In the genomic region with DNA sequence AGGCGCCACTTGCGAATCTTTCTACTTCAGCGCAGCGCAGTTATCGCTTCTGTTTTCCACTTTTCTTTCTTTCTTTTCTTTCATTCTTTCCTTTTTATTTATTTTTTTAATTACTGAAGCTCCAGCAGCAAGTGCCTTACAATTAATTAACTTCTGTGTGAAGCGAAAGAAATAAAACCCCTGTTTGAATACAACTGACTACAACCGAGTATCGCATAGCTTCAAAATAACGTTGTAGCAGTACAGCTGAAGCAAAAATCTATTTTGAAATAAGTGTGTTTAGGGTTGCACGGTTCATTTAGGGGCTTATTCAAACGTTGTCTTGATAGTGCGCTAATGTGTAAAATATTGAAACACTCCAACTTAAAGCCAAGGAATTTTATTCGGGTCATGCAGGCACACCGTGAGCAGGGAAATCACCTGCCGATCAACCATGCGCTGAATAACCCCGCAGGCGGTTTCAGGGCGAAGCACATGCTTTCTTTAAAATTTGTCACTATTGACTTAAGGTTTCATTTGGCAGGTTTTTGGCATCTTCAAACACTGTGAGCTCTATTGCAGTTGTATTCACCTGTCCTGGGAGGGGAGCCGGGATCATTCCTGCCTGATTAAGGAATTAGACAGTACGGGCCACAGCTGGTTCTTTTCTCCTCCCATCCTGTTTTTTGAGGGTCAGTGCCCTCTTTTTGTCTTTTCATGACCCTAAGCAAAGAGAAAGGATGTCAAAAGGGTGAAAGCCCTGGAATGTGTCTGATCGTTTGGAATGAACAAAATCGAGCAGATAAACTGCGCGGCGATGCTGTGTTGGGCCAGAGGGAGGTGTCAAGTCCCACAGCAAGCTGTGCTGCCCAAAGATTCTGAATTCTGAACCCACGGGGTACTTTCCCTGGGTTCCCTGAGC, we compare ENCODE assay signal across 8 mouse cellular contexts. TPM values are rescaled to one million over a fixed set of nuclear protein-coding genes. Genes with fewer than 3 reads are reported as not detected.
DNase-seq lines count a peak whose midpoint lies in the region; ATAC-seq and TF ChIP-seq lines count a peak whose summit lies in the region.

No protein-coding gene starts in this region.

- TF ChIP-seq CTCF in gastrocnemius, adult 2 months (IDR thresholded peaks at IDR 0.05): peak; percentile 34

- H3K9me3 ChIP-seq in embryonic facial prominence, embryonic 14.5 days (ENCODE audit: control insufficient read depth, low read length): no peaks in the 10 kb centered on the region
- no peaks in the 10 kb centered on the region for H3K9me3 ChIP-seq in hindbrain, embryonic 16.5 days (ENCODE audit: control insufficient read depth, low read length)
- no peaks in the 10 kb centered on the region for H3K9me3 ChIP-seq in liver, embryonic 15.5 days (replicated peaks)

- H3K9ac ChIP-seq in embryonic facial prominence, embryonic 14.5 days (ENCODE audit: low read depth, low read length): peak overlapping the region; percentile 27; the same call in 1 of the 2 replicates
- no peak overlapping the region; the same call in none of the 2 replicates for H3K9ac ChIP-seq in hindbrain, embryonic 16.5 days (ENCODE audit: low read depth, low read length)
- H3K9ac ChIP-seq in liver, embryonic 15.5 days: no peak overlapping the region

- no peak for ATAC-seq in embryonic facial prominence, embryonic 14.5 days (ENCODE audit: low read depth)
- no peak for ATAC-seq in hindbrain, embryonic 16.5 days
- ATAC-seq in liver, embryonic 15.5 days (ENCODE audit: insufficient read depth): no peak

- intact Hi-C loops in gastrocnemius, adult 2 months (cut with DNase I): loop anchor here (2.0 kb wide), 2 partner anchors 285 to 593 kb away; no protein-coding TSS in a partner anchor
- intact Hi-C loops in gastrocnemius, postnatal 14 days (cut with DNase I; ENCODE audit: low total_unique reads): no loop called here

- peak overlapping the region; percentile 77 for H3K27ac ChIP-seq in gastrocnemius, adult 2 months
- H3K27ac ChIP-seq in embryonic facial prominence, embryonic 14.5 days (replicated peaks; ENCODE audit: low read depth, low read length): no peak overlapping the region
- H3K27ac ChIP-seq in hindbrain, embryonic 16.5 days (ENCODE audit: low read depth, low read length): no peak overlapping the region
- H3K27ac ChIP-seq in liver, embryonic 15.5 days (replicated peaks): no peak overlapping the region

- H3K4me1 ChIP-seq in embryonic facial prominence, embryonic 14.5 days (ENCODE audit: control insufficient read depth, insufficient read depth, low read length): peaks cover 5% of the 10 kb centered on the region; the same call in 1 of the 2 replicates
- peaks cover 18% of the 10 kb centered on the region for H3K4me1 ChIP-seq in hindbrain, embryonic 16.5 days (ENCODE audit: control insufficient read depth, insufficient read depth, low read depth, low read length)
- no peaks in the 10 kb centered on the region; the same call in 1 of the 2 replicates for H3K4me1 ChIP-seq in liver, embryonic 15.5 days (replicated peaks)

- H3K36me3 ChIP-seq in embryonic facial prominence, embryonic 14.5 days (ENCODE audit: control insufficient read depth, insufficient read depth, low read length): no peaks in the 10 kb centered on the region
- H3K36me3 ChIP-seq in hindbrain, embryonic 16.5 days (ENCODE audit: control insufficient read depth, insufficient read depth, low read length): no peaks in the 10 kb centered on the region
- no peaks in the 10 kb centered on the region for H3K36me3 ChIP-seq in liver, embryonic 15.5 days (replicated peaks)
- no peaks in the 10 kb centered on the region for H3K36me3 ChIP-seq in splenic B cell, adult 2 months (ENCODE audit: control insufficient read depth, insufficient read depth, low read length, poor library complexity, severe bottlenecking)

- H3K27me3 ChIP-seq in embryonic facial prominence, embryonic 14.5 days (replicated peaks; ENCODE audit: control insufficient read depth, insufficient read depth, low read length): peaks cover 18% of the 10 kb centered on the region
- peaks cover 15% of the 10 kb centered on the region for H3K27me3 ChIP-seq in hindbrain, embryonic 16.5 days (replicated peaks; ENCODE audit: control insufficient read depth, insufficient read depth, low read length)
- H3K27me3 ChIP-seq in liver, embryonic 15.5 days: peaks cover 64% of the 10 kb centered on the region
- no peaks in the 10 kb centered on the region; the same call in 1 of the 2 replicates for H3K27me3 ChIP-seq in splenic B cell, adult 2 months (ENCODE audit: control insufficient read depth, insufficient read depth, low read length, poor library complexity, severe bottlenecking)

- H3K4me3 ChIP-seq in gastrocnemius, adult 2 months: peak overlapping the region; percentile 72
- peak overlapping the region; percentile 38 for H3K4me3 ChIP-seq in embryonic facial prominence, embryonic 14.5 days (ENCODE audit: low read depth, low read length)
- peak overlapping the region; percentile 46 for H3K4me3 ChIP-seq in hindbrain, embryonic 16.5 days (ENCODE audit: low read length)
- H3K4me3 ChIP-seq in liver, embryonic 15.5 days (replicated peaks): peak overlapping the region; percentile 40

- DNase-seq in gastrocnemius, adult 2 months: no peak
- DNase-seq in gastrocnemius, postnatal 14 days: no peak
- peak; percentile 61 for DNase-seq in embryonic facial prominence, embryonic 14.5 days (ENCODE audit: low spot score)
- peak; percentile 32 for DNase-seq in splenic B cell, adult 2 months (ENCODE audit: low read depth, low spot score)
- no peak for DNase-seq in layer of hippocampus, postnatal 14 days (ENCODE audit: low spot score in 2 of 2)
- DNase-seq in right cerebral cortex, postnatal 36 days (ENCODE audit: low spot score in 2 of 2): no peak

- peak overlapping the region; percentile 60 for H3K4me2 ChIP-seq in embryonic facial prominence, embryonic 14.5 days (ENCODE audit: low read depth, low read length)
- peak overlapping the region; percentile 86 for H3K4me2 ChIP-seq in hindbrain, embryonic 16.5 days (ENCODE audit: low read length)
- peak overlapping the region; percentile 62 for H3K4me2 ChIP-seq in liver, embryonic 15.5 days

- WGBS in embryonic facial prominence, embryonic 14.5 days: 14% methylated on average over 27 of the region's 27 CpGs
- WGBS in hindbrain, embryonic 16.5 days: 9% methylated on average over 27 of the region's 27 CpGs
- 22% methylated on average over 27 of the region's 27 CpGs for WGBS in liver, embryonic 15.5 days (ENCODE audit: insufficient replicate concordance)

RNA-seq across cellular contexts. Expression of a gene that starts 0.9 kb away (rescaled TPM):
- total RNA-seq in gastrocnemius, adult 2 months (2021): 1 to 10 TPM; 1.6 to 1.7 TPM
- 1 to 10 TPM; 1.2 to 1.6 TPM for total RNA-seq in gastrocnemius, postnatal 14 days (2021)
- polyA plus RNA-seq in embryonic facial prominence, embryonic 14.5 days (2014; fragmentation: Nextera tagmentation; extraction: Ambion mirVana): 2.4 and 2.9 TPM in 2 replicates
- 2.1 and 2.5 TPM in 2 replicates for polyA plus RNA-seq in hindbrain, embryonic 16.5 days (2015; fragmentation: Nextera tagmentation; extraction: Ambion mirVana)
- 0.29 and 0.75 TPM in 2 replicates for polyA plus RNA-seq in liver, embryonic 15.5 days (2015; fragmentation: Nextera tagmentation; extraction: Ambion mirVana)
- total RNA-seq in layer of hippocampus, postnatal 14 days (2021): 1 to 10 TPM; 3.5 to 4.1 TPM

Comparison
In these comparisons a context has a peak if more than half of its experiments do, and no peak if none do; other contexts are left out.
1. DNase-seq: peak in embryonic facial prominence, embryonic 14.5 days (single experiment) and splenic B cell, adult 2 months (single experiment); none in gastrocnemius, adult 2 months (single experiment), gastrocnemius, postnatal 14 days (single experiment), layer of hippocampus, postnatal 14 days (0 of 2) and right cerebral cortex, postnatal 36 days (0 of 2).
2. Peak in every context shown above with its lines, with median percentiles within 50 percentile points of each other: H3K4me3 ChIP-seq and H3K4me2 ChIP-seq.